Mouse (Mus musculus) cerebellum, adult 8-10 months (tissue): ENCODE results near the gene 9230112D13Rik.

ENCODE experiments used
- DNase-seq: peaks from one replicate; pipeline ENCODE4 v3.0.0; 2022

9230112D13Rik gene

GRCm38 (mm10) chr14:34497346-34497745, 25.3 kb downstream of the 9230112D13Rik start:
- DNase-seq: no peak

GRCm38 (mm10) chr14:34493682-34494081, 28.9 kb downstream of the 9230112D13Rik start:
- no peak for DNase-seq

- DNase-seq: no peak
Measured at GRCm38 (mm10) chr14:34492688-34493087, 29.9 kb downstream of the 9230112D13Rik start.

GRCm38 (mm10) chr14:34490965-34491364, 31.6 kb downstream of the 9230112D13Rik start:
- no peak for DNase-seq

GRCm38 (mm10) chr14:34489928-34490327, 32.7 kb downstream of the 9230112D13Rik start:
- no peak for DNase-seq

GRCm38 (mm10) chr14:34486169-34486568, 36.4 kb downstream of the 9230112D13Rik start:
- no peak for DNase-seq

- DNase-seq: no peak
Measured at GRCm38 (mm10) chr14:34483469-34484341, 38.9 kb downstream of the 9230112D13Rik start.

GRCm38 (mm10) chr14:34471591-34471990, 51.0 kb downstream of the 9230112D13Rik start:
- DNase-seq: no peak

GRCm38 (mm10) chr14:34466291-34466690, 56.3 kb downstream of the 9230112D13Rik start:
- DNase-seq: no peak
